Mouse (Mus musculus) liver, adult 2 months (tissue): ENCODE data around the gene Fbxw10.

Experiments
- CTCF ChIP-seq: fragments of 200-500 bp; IDR thresholded peaks from 2 replicates; pipeline ENCODE4 v1.5.1; 2011; ENCODE audit warnings: low read depth, low read length, control low read depth
- POLR2A ChIP-seq: fragments of 200-500 bp; IDR thresholded peaks from 2 replicates; pipeline ENCODE4 v1.6.1; 2011; ENCODE audit warnings: low read length, control low read depth; ENCODE audit not compliant: insufficient read depth; ENCODE audit errors: extremely low read depth

GRCm38 (mm10) chr11:62866685-62867084 lies 19.8 kb downstream of the Fbxw10 start:
- TF ChIP-seq CTCF (no peak), POLR2A (no peak)
